Mouse (Mus musculus): ENCODE results near the gene Vash1. TPM values are rescaled to one million over a fixed set of nuclear protein-coding genes. Genes with fewer than 3 reads are reported as not detected.

Vash1 gene
- total and polyA plus RNA-seq, 2 experiments from 2014 or later, result 33.2 to 93.0 TPM

DNA sequence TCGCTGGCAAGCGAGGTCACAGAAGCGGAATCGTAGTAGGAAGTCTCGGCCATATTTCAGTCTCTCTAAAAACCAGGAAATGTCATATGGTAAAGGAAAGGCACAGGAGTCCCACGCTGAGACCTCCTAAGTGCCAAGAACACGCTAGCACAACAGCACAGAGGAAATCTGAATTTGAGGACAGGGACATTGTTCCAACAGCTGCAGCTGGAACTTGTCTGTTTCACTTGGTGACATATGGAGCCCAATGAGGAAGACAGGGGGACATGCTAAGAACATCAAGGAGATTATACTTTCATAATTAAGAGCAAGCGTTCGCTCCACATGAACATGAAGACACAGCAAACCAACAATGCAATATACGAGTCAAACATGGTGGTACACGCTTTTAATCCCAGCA is 38.5 kb downstream of the Vash1 start:
- Histone ChIP-seq H3K4me2 (ENCODE audit: low read depth) (no peak overlapping the region), H3K4me3 (ENCODE audit: low read depth, low read length) (no peak overlapping the region), H3K9ac (no peak overlapping the region), H3K36me3 (ENCODE audit: insufficient read depth) (peaks cover 5% of the 10 kb centered on the region; the same call in 1 of the 2 replicates), H3K27ac (ENCODE audit: low read depth, low read length) (no peak overlapping the region), H3K27me3 (ENCODE audit: insufficient read depth, low read length) (no peaks in the 10 kb centered on the region), H3K9me3 (ENCODE audit: low read length) (no peaks in the 10 kb centered on the region), H3K4me1 (ENCODE audit: insufficient read depth) (no peaks in the 10 kb centered on the region)
- WGBS, result 91% methylated on average over 11 of the region's 11 CpGs
- DNase-seq (no peak), ATAC-seq (no peak)
- TF ChIP-seq CTCF (IDR thresholded peaks at IDR 0.05; ENCODE audit: low read depth), result no peak

DNA sequence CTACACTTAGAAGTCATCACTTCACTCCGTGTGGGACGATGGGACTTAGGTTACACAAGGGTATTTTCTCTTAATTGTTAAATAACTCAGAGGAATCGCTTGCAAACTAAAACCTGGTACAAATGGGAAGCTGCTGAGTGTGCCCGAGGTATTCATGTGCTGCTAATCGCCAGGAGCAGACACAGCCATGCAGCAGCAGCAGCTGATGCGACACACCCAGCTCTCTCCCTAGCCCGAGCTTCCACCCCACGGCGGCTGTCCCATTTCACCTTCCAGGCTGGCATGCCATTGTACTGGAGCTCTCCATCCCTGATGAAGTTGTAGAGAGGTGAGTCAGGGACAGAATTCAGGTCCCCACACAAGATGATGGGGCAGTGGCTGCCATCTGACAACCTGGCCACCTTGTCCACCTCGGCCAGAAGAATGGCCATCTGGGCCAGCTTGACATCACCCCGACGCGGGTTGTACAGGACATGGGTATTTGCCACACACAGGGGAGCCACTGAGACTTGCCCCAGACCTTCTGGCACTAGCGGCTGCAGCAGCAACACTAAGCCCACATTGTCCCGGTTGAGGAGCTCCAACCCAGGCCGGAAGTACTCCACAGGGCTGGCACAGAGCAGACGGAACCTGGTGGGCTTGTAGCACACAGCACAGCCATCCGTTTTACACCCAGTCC is 41.6 kb downstream of the Vash1 start:
- Histone ChIP-seq H3K4me3 (ENCODE audit: low read depth, low read length) (no peak overlapping the region), H3K27me3 (ENCODE audit: insufficient read depth, low read length) (no peaks in the 10 kb centered on the region), H3K4me2 (ENCODE audit: low read depth) (no peak overlapping the region), H3K9ac (no peak overlapping the region), H3K36me3 (ENCODE audit: insufficient read depth) (peaks cover 5% of the 10 kb centered on the region; the same call in 1 of the 2 replicates), H3K4me1 (ENCODE audit: insufficient read depth) (peaks cover 5% of the 10 kb centered on the region; the same call in 1 of the 2 replicates), H3K27ac (ENCODE audit: low read depth, low read length) (no peak overlapping the region), H3K9me3 (ENCODE audit: low read length) (no peaks in the 10 kb centered on the region)
- WGBS, result 85% methylated on average over 18 of the region's 18 CpGs
- DNase-seq (no peak), ATAC-seq (no peak)
- TF ChIP-seq CTCF (IDR thresholded peaks at IDR 0.05; ENCODE audit: low read depth), result no peak

DNA sequence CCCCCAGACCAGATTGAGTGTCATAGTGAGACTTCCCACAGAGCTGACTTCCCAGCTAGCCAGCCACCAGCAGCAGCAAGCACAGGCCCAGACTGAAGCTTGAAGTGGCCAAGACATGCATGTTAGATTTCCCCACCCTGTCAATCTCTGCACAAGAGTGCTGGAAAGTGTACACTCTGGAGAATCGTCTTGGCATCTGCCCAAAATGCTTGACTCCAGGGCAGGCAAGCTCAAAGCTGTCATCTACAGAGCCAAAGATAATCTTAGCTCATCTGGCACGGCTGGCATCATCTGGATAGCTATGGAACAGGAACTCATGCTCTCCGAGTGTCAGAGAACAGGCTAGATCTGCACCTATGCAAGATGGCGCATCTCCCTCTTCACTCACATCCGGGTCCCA is 43.0 kb downstream of the Vash1 start:
- peaks cover 8% of the 10 kb centered on the region; the same call in 1 of the 2 replicates for H3K4me1 ChIP-seq (ENCODE audit: insufficient read depth)
- no peak overlapping the region for H3K9ac ChIP-seq
- no peak overlapping the region for H3K4me3 ChIP-seq (ENCODE audit: low read depth, low read length)
- TF ChIP-seq CTCF (IDR thresholded peaks at IDR 0.05; ENCODE audit: low read depth), result no peak
- ATAC-seq (no peak), DNase-seq (no peak)
- peaks cover 4% of the 10 kb centered on the region; the same call in 1 of the 2 replicates for H3K36me3 ChIP-seq (ENCODE audit: insufficient read depth)
- no peak overlapping the region for H3K27ac ChIP-seq (ENCODE audit: low read depth, low read length)
- WGBS, result 80% methylated on average over 5 of the region's 5 CpGs
- no peaks in the 10 kb centered on the region for H3K27me3 ChIP-seq (ENCODE audit: insufficient read depth, low read length)
- H3K9me3 ChIP-seq (ENCODE audit: low read length), result no peaks in the 10 kb centered on the region
- no peak overlapping the region for H3K4me2 ChIP-seq (ENCODE audit: low read depth)

DNA sequence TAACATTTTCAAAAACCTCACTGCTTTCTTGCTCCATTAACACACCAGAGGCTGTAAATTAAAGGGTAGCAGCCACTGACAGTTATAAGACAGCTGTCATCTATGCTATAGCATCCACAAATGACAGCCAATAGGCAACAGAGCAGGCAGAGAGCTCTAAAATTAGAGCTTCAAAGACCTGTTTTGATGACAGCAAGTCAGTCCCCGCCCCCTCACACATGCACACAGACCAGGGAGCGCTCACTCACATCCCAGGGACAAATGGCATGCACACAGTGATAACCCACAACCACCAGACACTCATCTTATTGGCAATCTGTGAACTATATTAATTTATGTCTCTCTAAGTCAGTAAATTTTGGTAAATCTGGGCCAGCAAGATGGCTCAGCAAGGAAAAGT is 45.8 kb downstream of the Vash1 start:
- DNase-seq (no peak), ATAC-seq (no peak)
- Histone ChIP-seq H3K9me3 (ENCODE audit: low read length) (no peaks in the 10 kb centered on the region), H3K27ac (ENCODE audit: low read depth, low read length) (no peak overlapping the region), H3K36me3 (ENCODE audit: insufficient read depth) (no peaks in the 10 kb centered on the region), H3K4me3 (ENCODE audit: low read depth, low read length) (no peak overlapping the region), H3K9ac (no peak overlapping the region), H3K27me3 (ENCODE audit: insufficient read depth, low read length) (no peaks in the 10 kb centered on the region), H3K4me2 (ENCODE audit: low read depth) (no peak overlapping the region), H3K4me1 (ENCODE audit: insufficient read depth) (peaks cover 8% of the 10 kb centered on the region; the same call in 1 of the 2 replicates)
- 72% methylated on average over 2 of the region's 2 CpGs for WGBS
- no peak for TF ChIP-seq CTCF (IDR thresholded peaks at IDR 0.05; ENCODE audit: low read depth)

DNA sequence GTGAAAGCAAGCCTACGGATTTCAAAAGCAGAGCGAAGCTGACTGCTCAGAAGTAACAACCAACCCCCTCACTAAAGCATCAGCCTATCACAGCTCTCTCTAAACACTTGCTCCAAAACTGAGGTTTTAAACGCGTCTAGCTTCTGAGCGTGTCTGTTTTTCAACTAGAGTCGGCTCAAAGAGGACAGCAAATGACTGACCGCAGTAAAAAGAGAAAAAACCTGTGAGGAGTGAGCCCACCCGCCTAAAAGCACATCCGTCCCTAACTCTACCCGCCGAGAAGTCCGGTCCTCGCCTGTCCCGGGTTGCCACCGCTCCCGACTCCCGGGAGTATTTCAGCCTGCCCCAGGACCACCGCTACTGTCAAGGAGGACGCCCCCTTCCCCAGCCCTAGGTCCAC is 47.2 kb downstream of the Vash1 start:
- Histone ChIP-seq H3K4me1 (ENCODE audit: insufficient read depth) (peaks cover 8% of the 10 kb centered on the region; the same call in 1 of the 2 replicates), H3K27me3 (ENCODE audit: insufficient read depth, low read length) (no peaks in the 10 kb centered on the region), H3K9ac (peak overlapping the region; percentile 58), H3K27ac (ENCODE audit: low read depth, low read length) (peak overlapping the region; percentile 35; the same call in 1 of the 2 replicates), H3K4me2 (ENCODE audit: low read depth) (peak overlapping the region; percentile 95), H3K9me3 (ENCODE audit: low read length) (no peaks in the 10 kb centered on the region), H3K4me3 (ENCODE audit: low read depth, low read length) (peak overlapping the region; percentile 57), H3K36me3 (ENCODE audit: insufficient read depth) (no peaks in the 10 kb centered on the region)
- 2% methylated on average over 19 of the region's 19 CpGs for WGBS
- DNase-seq (peak; percentile 52), ATAC-seq (peak; percentile 73)
- no peak for TF ChIP-seq CTCF (IDR thresholded peaks at IDR 0.05; ENCODE audit: low read depth)

DNA sequence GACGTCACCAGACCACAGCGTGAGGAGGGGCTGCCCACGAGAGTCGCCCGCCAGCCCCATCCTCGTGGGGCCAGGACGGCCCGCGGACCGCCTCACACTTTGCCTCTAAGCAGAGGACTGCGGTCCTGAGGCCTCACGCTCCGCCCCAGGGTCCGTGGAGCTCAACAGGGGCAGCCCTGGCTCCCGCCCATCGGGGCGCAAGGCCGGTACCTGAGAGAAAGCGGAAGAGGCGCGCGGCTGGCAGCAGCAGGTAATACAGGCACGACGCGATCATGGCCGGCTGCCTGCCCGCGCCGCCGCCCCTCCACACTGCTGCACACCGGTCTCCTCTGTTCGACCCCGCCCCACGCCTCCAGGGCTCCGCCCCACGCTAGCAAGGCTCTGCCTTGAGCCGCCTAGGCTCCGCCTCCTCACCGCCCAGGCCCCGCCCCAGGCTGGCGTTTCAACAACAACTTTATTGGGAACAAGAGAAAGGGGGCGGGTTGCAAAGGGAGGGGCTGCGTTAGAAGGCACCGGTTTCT is 47.7 kb downstream of the Vash1 start, which contains the start of gene Angel1:
Gene Angel1 (minus strand): TSS at position 341 of the 521 bp plus-strand sequence.
- Histone ChIP-seq H3K4me2 (ENCODE audit: low read depth) (peak within 1 kb of the TSS; percentile 95), H3K27ac (ENCODE audit: low read depth, low read length) (peak within 1 kb of the TSS; percentile 35; the same call in 1 of the 2 replicates), H3K4me3 (ENCODE audit: low read depth, low read length) (peak within 1 kb of the TSS; percentile 57), H3K9ac (peak within 1 kb of the TSS; percentile 58), H3K4me1 (ENCODE audit: insufficient read depth) (peaks cover 8% of the 10 kb centered on the region; the same call in 1 of the 2 replicates), H3K27me3 (ENCODE audit: insufficient read depth, low read length) (no peaks in the 10 kb centered on the region), H3K9me3 (ENCODE audit: low read length) (no peaks in the 10 kb centered on the region), H3K36me3 (ENCODE audit: insufficient read depth) (no peaks in the 10 kb centered on the region)
- ATAC-seq (peak; percentile 98), DNase-seq (peak; percentile 96)
- 2% methylated on average over 44 of the region's 44 CpGs for WGBS
- TF ChIP-seq CTCF (IDR thresholded peaks at IDR 0.05; ENCODE audit: low read depth), result no peak; the same call in 1 of the 2 replicates

DNA sequence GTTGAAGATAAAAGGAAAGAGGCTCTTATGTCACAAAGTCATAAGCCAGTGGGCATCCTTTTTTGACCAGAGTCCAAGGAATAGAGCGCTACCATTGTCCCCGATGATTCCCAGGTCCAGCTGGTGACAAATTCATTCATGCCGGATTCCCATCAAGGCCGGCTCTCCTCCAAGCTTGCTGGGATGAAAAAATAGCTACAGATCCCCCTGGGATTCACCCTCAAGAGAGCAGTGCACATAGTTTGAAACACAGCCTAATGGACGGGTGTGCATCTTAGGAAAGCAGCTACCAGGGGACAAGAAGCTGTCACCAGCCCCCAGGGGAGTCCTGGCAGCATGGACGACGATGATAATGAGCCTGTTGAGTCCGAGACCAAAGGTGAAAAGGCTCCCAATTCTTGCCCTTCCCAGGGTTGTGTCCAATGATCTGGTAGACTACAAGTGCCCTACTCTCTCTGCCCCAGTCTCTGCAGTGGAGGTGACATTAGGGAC is 55.9 kb downstream of the Vash1 start, which contains the start of gene Lrrc74a:
Gene Lrrc74a (plus strand): TSS at position 51 of the 492 bp plus-strand sequence.
- Histone ChIP-seq H3K36me3 (ENCODE audit: insufficient read depth) (no peaks in the 10 kb centered on the region), H3K27me3 (ENCODE audit: insufficient read depth, low read length) (no peaks in the 10 kb centered on the region), H3K4me3 (ENCODE audit: low read depth, low read length) (no peak within 1 kb of the TSS), H3K4me2 (ENCODE audit: low read depth) (no peak within 1 kb of the TSS), H3K9ac (no peak within 1 kb of the TSS), H3K4me1 (ENCODE audit: insufficient read depth) (no peaks in the 10 kb centered on the region), H3K27ac (ENCODE audit: low read depth, low read length) (no peak within 1 kb of the TSS), H3K9me3 (ENCODE audit: low read length) (no peaks in the 10 kb centered on the region)
- DNase-seq, result no peak
- 86% methylated on average over 8 of the region's 8 CpGs for WGBS
- TF ChIP-seq CTCF (IDR thresholded peaks at IDR 0.05; ENCODE audit: low read depth), result no peak
- ATAC-seq, result no peak

Other genes starting within 250 kb of the Vash1 start
- gene Angel1, start 47.8 kb downstream of the Vash1 start, total RNA-seq (2014; rRNA removed), result 4.5 and 6.5 TPM in 2 replicates
- gene Angel1, start 47.8 kb downstream of the Vash1 start, polyA plus RNA-seq (2015; fragmentation: Nextera tagmentation; extraction: Ambion mirVana), result 6.2 and 7.1 TPM in 2 replicates
- gene Lrrc74a, start 55.7 kb downstream of the Vash1 start, total RNA-seq (2014; rRNA removed), result not detected in 2 replicates
- gene Lrrc74a, start 55.7 kb downstream of the Vash1 start, polyA plus RNA-seq (2015; fragmentation: Nextera tagmentation; extraction: Ambion mirVana), result not detected in 2 replicates
- 134 and 161 TPM in 2 replicates for gene Irf2bpl, start 206.1 kb downstream of the Vash1 start, total RNA-seq (2014; rRNA removed)
- gene Irf2bpl, start 206.1 kb downstream of the Vash1 start, polyA plus RNA-seq (2015; fragmentation: Nextera tagmentation; extraction: Ambion mirVana), result 86.3 and 95.7 TPM in 2 replicates

Measured in forebrain, postnatal 0 days (tissue).